Mouse (Mus musculus): ENCODE results near the gene Nfix.
A peak's percentile ranks its signal among the peaks of the same experiment; 100 is the strongest.

Gene Nfix

GRCm38 (mm10) chr8:84738715-84739400 lies 61.3 kb downstream of the Nfix start:
- no peak for DNase-seq (ENCODE audit: low spot score in 2 of 2)

GRCm38 (mm10) chr8:84738266-84738665 lies 61.9 kb downstream of the Nfix start:
- DNase-seq (ENCODE audit: low spot score in 2 of 2) = no peak

DNA sequence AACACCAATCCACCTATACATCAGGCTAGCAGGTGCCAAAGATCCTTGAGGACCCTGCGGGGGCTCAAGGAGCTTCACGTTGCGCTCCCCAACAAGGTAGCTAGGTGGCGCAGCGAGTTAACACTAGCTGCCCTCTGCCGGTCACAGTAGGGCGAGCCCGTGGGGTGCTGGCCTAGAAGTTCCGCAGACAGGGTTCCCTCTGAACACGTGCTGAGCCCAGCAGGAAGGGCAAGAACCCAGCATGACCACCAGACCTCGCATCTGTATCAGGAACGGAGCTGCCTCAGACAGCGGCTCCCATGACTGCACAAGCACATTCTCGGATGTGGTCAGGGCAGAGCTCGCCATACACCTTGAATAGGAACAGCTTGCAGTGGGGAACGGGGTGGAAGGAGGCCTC lies 62.5 kb downstream of the Nfix start:
- DNase-seq (ENCODE audit: low spot score in 2 of 2) = peak; percentile 81 to 83

GRCm38 (mm10) chr8:84736521-84736920 lies 63.6 kb downstream of the Nfix start:
- no peak for DNase-seq (ENCODE audit: low spot score in 2 of 2)

- DNase-seq (ENCODE audit: low spot score in 2 of 2) = peak; percentile 59 to 61
Measured at GRCm38 (mm10) chr8:84735597-84735996, 64.5 kb downstream of the Nfix start.

DNA sequence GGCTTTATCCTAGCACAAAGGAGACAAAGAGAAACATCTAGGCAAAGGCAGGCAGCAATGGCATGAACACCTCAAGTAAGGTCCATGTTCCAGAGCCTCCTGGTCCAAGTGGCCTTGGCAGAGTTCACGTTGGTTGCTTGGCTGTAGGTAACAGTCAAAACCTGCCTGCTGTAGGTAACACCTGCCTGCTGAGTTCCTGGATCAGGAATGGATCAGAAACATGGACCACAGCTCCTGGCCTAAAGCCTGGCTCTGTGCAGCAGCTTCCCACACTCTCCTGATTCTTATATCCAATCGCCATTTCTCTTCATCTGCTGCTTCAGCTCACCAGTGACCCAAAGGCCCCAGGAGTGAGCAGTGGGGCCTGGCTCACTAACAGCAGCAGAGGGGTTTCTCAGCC lies 65.5 kb downstream of the Nfix start:
- DNase-seq (ENCODE audit: low spot score in 2 of 2) = no peak

DNA sequence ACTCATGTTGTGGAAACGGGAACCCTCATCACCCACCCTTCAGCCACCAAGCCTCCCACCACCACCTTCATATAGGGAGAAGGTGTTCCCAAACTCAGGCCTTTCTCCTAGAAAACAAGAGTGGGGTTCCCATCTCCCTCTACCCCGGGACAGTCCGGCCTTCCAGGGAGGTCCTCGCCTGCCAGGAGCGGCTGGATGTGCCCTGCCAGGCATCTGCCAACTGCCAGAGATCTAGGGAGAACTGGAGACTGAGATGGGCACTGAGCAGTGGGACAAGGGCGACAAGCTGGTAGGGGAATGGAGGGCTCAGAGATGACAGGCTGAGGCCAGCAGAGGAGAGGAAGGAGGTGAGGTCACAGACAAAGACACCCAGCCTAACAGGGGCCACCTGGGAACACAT lies 66.2 kb downstream of the Nfix start:
- no peak for DNase-seq (ENCODE audit: low spot score in 2 of 2)

DNA sequence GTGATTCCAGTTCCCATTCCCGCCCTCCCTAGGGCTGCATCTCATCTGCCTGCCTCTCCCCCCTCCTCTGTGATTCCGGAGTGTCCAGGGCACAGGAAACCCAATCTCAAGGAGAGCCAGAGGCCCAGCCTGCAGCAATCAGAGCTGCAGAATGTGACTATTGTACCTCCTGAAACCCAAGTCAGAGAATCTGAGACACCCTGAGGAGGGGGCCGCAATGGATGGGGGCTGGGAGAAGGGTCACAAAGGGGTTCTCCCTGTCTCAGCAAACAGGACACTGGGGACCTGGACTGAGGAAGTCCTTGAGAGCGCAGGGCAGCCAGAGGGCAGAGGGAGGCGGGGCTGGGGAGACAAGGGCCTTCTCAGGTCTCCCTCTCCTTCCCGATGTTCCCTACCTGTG lies 67.1 kb downstream of the Nfix start:
- no peak for DNase-seq (ENCODE audit: low spot score in 2 of 2)

- DNase-seq (ENCODE audit: low spot score in 2 of 2) = no peak
Measured at GRCm38 (mm10) chr8:84732545-84732944, 67.6 kb downstream of the Nfix start.

DNA sequence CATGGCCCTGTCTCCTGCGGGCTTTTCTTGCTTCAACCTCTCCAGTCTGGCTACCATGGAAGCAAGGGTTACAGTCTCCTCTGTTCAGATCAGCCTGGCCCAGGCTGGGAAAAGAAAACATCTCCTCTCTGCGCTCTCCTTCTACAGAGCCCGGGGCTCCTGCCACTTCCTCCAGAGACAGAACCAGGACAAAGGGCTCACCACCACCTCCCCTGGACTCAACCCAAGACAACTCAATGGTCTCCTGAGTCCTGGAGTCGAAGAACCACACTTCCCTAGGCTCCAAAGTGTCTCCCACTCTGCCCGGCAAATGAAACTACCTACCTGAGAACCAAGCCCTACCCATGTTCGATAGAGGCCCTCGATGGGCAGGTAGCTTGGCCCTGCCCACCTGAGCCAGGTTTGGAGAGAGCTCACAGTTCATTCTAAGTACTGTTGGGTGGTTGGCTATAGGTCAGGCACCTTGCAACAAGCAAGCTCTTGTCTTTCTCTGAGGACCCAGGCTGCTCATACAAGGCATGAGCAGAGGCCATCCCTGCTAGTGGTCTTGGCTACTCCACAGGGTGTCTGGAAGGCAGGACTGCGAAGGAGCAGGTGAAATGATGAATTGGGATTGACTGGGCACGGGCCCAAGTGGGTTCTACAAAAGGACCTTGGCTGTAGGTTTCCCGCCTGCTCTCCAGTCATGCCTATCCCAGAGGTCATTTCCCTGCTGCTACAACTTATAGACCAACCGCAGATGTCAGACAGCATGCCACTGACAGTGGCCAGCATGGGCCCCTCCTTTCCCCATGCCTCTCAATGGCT lies 68.6 kb downstream of the Nfix start:
- DNase-seq (ENCODE audit: low spot score in 2 of 2) = no peak

GRCm38 (mm10) chr8:84730541-84731370 lies 69.4 kb downstream of the Nfix start:
- DNase-seq (ENCODE audit: low spot score in 2 of 2) = peak; percentile 85 to 86

DNA sequence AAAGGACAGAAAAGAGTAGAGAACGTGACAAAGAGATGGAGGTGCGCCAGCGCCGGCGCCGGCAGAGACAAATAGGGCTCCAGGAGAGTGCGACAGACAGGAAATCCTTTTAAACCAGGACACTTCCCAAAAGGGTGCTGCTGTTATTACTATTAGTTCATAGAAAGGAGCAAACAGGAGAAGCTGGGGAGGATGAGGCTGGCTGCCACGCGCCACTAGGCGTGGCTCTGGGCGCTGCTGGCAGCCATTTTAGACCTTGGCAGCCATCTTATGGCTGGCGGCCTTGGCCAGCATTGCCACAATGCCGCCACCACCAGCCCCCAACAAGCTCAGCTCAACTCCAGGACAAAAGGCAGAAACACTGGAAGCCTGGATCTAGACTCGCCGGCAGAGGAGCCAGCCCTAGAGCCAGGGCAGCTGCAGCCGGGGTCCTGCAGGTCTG lies 70.2 kb downstream of the Nfix start:
- peak; percentile 73 to 83 for DNase-seq (ENCODE audit: low spot score in 2 of 2)

- no peak for DNase-seq (ENCODE audit: low spot score in 2 of 2)
Measured at GRCm38 (mm10) chr8:84728474-84728873, 71.7 kb downstream of the Nfix start.

- peak; percentile 69 to 72 for DNase-seq (ENCODE audit: low spot score in 2 of 2)
Measured at GRCm38 (mm10) chr8:84725941-84726259, 74.2 kb downstream of the Nfix start.

- no peak for DNase-seq (ENCODE audit: low spot score in 2 of 2)
Measured at GRCm38 (mm10) chr8:84725246-84725940, 74.8 kb downstream of the Nfix start.

DNA sequence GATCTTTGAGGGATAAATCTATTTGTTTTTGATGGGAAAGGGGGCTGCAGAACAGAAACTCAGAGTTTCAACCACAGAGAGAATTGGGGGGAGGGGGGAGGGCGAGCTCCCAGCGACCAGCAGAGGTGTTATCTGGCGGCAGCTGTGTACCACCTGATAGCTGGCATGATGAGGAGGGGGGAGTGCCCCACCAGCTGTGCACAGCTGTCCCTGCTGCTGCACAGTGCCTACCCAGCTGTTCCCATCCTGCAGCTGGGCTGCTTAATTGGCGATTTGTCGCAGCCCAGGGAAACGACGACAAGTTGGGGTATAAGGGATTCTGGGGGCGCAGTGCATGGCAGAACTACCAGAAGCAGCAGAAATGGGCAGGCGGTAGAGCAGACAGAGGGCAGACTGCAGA lies 75.5 kb downstream of the Nfix start:
- DNase-seq (ENCODE audit: low spot score in 2 of 2) = no peak

DNA sequence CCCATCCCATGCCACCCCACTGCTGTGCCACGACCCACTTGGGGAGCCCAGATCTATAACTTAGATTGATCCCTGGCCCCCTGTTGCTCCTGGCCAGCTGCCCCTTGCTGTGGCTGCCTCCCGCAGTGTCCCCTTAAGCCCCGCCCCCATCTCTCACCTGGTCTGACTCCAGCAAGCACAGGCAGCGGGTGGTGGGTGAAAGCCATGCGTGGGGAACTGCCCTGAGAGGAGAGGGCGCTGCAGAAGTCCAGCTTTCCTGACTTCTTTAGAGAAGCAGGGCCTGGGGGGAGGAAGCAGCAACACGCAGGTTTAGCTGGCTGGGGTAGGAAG lies 76.6 kb downstream of the Nfix start:
- no peak for DNase-seq (ENCODE audit: low spot score in 2 of 2)

- DNase-seq (ENCODE audit: low spot score in 2 of 2) = peak; percentile 84 to 85
Measured at GRCm38 (mm10) chr8:84722850-84723570, 77.1 kb downstream of the Nfix start, which contains the start of gene G430095P16Rik. Gene G430095P16Rik (plus strand): TSS chr8:84723007.

- no peak for DNase-seq (ENCODE audit: low spot score in 2 of 2)
Measured at GRCm38 (mm10) chr8:84722530-84722849, 77.7 kb downstream of the Nfix start.

DNA sequence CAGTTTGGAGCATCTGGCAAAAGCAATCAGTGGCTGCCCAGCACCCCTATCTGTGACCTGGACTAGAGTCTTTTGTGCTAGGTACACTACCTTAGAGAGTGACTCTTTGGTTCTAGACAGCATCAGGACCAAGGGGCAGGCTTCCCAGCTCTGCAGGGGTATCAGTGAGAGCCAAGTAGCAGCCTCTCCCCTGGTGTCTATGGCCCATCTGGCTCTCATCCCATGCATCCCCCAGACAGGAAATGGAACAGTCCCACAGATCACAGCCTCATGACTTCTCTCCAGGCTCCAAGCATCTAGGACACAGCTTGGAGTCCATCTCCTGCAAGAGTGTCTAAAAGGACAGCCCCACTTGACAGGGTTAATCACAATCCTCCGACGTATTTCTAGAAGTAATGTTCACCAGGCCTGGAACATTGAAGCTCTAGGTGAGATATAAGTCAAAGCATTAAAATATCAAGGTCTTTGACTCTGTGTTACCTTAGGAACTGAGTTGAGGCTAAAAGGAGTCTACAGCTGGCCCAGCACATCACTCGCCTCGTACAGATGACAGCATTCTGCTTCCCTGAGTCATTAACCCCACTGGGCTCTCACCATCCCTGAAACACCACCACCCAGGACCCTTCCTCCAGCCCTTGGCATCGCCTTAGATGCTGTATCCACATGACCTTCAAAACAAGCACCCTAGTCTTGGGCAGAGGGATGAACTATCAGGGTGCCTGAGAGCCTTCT lies 81.0 kb downstream of the Nfix start:
- DNase-seq (ENCODE audit: low spot score in 2 of 2) = no peak

GRCm38 (mm10) chr8:84718476-84718875 lies 81.7 kb downstream of the Nfix start:
- DNase-seq (ENCODE audit: low spot score in 2 of 2) = no peak
